Mouse (Mus musculus): ENCODE data around the gene Pi16.

GRCm38 (mm10) chr17:29291793-29292192 is 25.7 kb upstream of the Pi16 start:
- no peak for TF ChIP-seq CTCF (IDR thresholded peaks at IDR 0.05; ENCODE audit: low read depth)
- TF ChIP-seq EP300 (IDR thresholded peaks at IDR 0.05; ENCODE audit: low read depth): no peak
